Mouse (Mus musculus): Measurements from ENCODE around the gene Gm1113. TPM values are rescaled to one million over a fixed set of nuclear protein-coding genes. Genes with fewer than 3 reads are reported as not detected.

Gm1113 gene
- polyA plus RNA-seq, 2 experiments = not detected

- Histone ChIP-seq H3K9ac (ENCODE audit: low read depth, low read length, severe bottlenecking) (peak within 1 kb of the TSS; percentile 61), H3K4me1 (ENCODE audit: control insufficient read depth, insufficient read depth, low read length) (peaks cover 16% of the 10 kb centered on the region), H3K27ac (replicated peaks; ENCODE audit: low read depth, low read length) (peak within 1 kb of the TSS; percentile 59; the same call in 1 of the 2 replicates), H3K4me3 (replicated peaks; ENCODE audit: low read length) (peak within 1 kb of the TSS; percentile 58), H3K4me2 (replicated peaks; ENCODE audit: low read depth, low read length, severe bottlenecking) (peak within 1 kb of the TSS; percentile 97), H3K36me3 (ENCODE audit: control insufficient read depth, insufficient read depth, low read length) (peaks cover 23% of the 10 kb centered on the region), H3K9me3 (ENCODE audit: control insufficient read depth, low read length) (no peaks in the 10 kb centered on the region), H3K27me3 (ENCODE audit: control insufficient read depth, insufficient read depth, low read length) (no peaks in the 10 kb centered on the region)
- peak; percentile 74 for ATAC-seq (ENCODE audit: low FRiP score, low read depth)
- TF ChIP-seq POLR2A (IDR thresholded peaks at IDR 0.05; ENCODE audit: borderline replicate concordance, extremely low read depth, insufficient read depth, insufficient read length) = no peak
- DNase-seq (ENCODE audit: low spot score) = no peak
- WGBS = under 1% methylated on average over 40 of the region's 59 CpGs
Measured at GRCm38 (mm10) chr9:35558257-35559008, 40.4 kb upstream of the Gm1113 start, which contains the start of the genes Ddx25 and Pus3. TSS of gene Ddx25 (minus strand) at chr9:35558528. TSS of gene Pus3 (plus strand) at chr9:35558595.

- WGBS = 64% methylated on average over 12 of the region's 12 CpGs
- DNase-seq (ENCODE audit: low spot score) (no peak), ATAC-seq (ENCODE audit: low FRiP score, low read depth) (no peak)
- Histone ChIP-seq H3K9me3 (ENCODE audit: control insufficient read depth, low read length) (no peaks in the 10 kb centered on the region), H3K27me3 (ENCODE audit: control insufficient read depth, insufficient read depth, low read length) (no peaks in the 10 kb centered on the region), H3K4me1 (ENCODE audit: control insufficient read depth, insufficient read depth, low read length) (peaks cover 16% of the 10 kb centered on the region), H3K27ac (replicated peaks; ENCODE audit: low read depth, low read length) (no peak overlapping the region), H3K9ac (ENCODE audit: low read depth, low read length, severe bottlenecking) (no peak overlapping the region), H3K4me3 (replicated peaks; ENCODE audit: low read length) (no peak overlapping the region), H3K36me3 (ENCODE audit: control insufficient read depth, insufficient read depth, low read length) (peaks cover 8% of the 10 kb centered on the region), H3K4me2 (replicated peaks; ENCODE audit: low read depth, low read length, severe bottlenecking) (no peak overlapping the region)
- no peak for TF ChIP-seq POLR2A (IDR thresholded peaks at IDR 0.05; ENCODE audit: borderline replicate concordance, extremely low read depth, insufficient read depth, insufficient read length)
Measured at GRCm38 (mm10) chr9:35556494-35557102, 38.5 kb upstream of the Gm1113 start.

GRCm38 (mm10) chr9:35548455-35548854 is 30.4 kb upstream of the Gm1113 start:
- Histone ChIP-seq H3K4me3 (replicated peaks; ENCODE audit: low read length) (no peak overlapping the region), H3K9ac (ENCODE audit: low read depth, low read length, severe bottlenecking) (no peak overlapping the region), H3K27ac (replicated peaks; ENCODE audit: low read depth, low read length) (no peak overlapping the region), H3K36me3 (ENCODE audit: control insufficient read depth, insufficient read depth, low read length) (no peaks in the 10 kb centered on the region), H3K27me3 (ENCODE audit: control insufficient read depth, insufficient read depth, low read length) (no peaks in the 10 kb centered on the region), H3K4me2 (replicated peaks; ENCODE audit: low read depth, low read length, severe bottlenecking) (no peak overlapping the region), H3K9me3 (ENCODE audit: control insufficient read depth, low read length) (no peaks in the 10 kb centered on the region), H3K4me1 (ENCODE audit: control insufficient read depth, insufficient read depth, low read length) (no peaks in the 10 kb centered on the region)
- TF ChIP-seq POLR2A (IDR thresholded peaks at IDR 0.05; ENCODE audit: borderline replicate concordance, extremely low read depth, insufficient read depth, insufficient read length) = no peak
- no peak for ATAC-seq (ENCODE audit: low FRiP score, low read depth)
- no peak for DNase-seq (ENCODE audit: low spot score)
- WGBS = 78% methylated on average over 9 of the region's 9 CpGs

- 89% methylated on average over 9 of the region's 9 CpGs for WGBS
- TF ChIP-seq POLR2A (IDR thresholded peaks at IDR 0.05; ENCODE audit: borderline replicate concordance, extremely low read depth, insufficient read depth, insufficient read length) = no peak
- no peak for DNase-seq (ENCODE audit: low spot score)
Measured at GRCm38 (mm10) chr9:35546745-35547144, 28.7 kb upstream of the Gm1113 start.

GRCm38 (mm10) chr9:35545704-35546103 is 27.6 kb upstream of the Gm1113 start:
- no peaks in the 10 kb centered on the region for H3K27me3 ChIP-seq (ENCODE audit: control insufficient read depth, insufficient read depth, low read length)
- no peak overlapping the region for H3K4me2 ChIP-seq (replicated peaks; ENCODE audit: low read depth, low read length, severe bottlenecking)
- H3K9ac ChIP-seq (ENCODE audit: low read depth, low read length, severe bottlenecking) = no peak overlapping the region
- H3K27ac ChIP-seq (replicated peaks; ENCODE audit: low read depth, low read length) = no peak overlapping the region
- no peak for ATAC-seq (ENCODE audit: low FRiP score, low read depth)
- WGBS = 67% methylated on average over 12 of the region's 12 CpGs
- TF ChIP-seq POLR2A (IDR thresholded peaks at IDR 0.05; ENCODE audit: borderline replicate concordance, extremely low read depth, insufficient read depth, insufficient read length) = no peak
- H3K9me3 ChIP-seq (ENCODE audit: control insufficient read depth, low read length) = no peaks in the 10 kb centered on the region
- DNase-seq (ENCODE audit: low spot score) = no peak
- no peak overlapping the region for H3K4me3 ChIP-seq (replicated peaks; ENCODE audit: low read length)
- no peaks in the 10 kb centered on the region for H3K4me1 ChIP-seq (ENCODE audit: control insufficient read depth, insufficient read depth, low read length)
- no peaks in the 10 kb centered on the region for H3K36me3 ChIP-seq (ENCODE audit: control insufficient read depth, insufficient read depth, low read length)

More at GRCm38 (mm10) chr9:35546745-35547144, 28.7 kb upstream of the Gm1113 start:
- no peaks in the 10 kb centered on the region for H3K27me3 ChIP-seq (ENCODE audit: control insufficient read depth, insufficient read depth, low read length)
- ATAC-seq (ENCODE audit: low FRiP score, low read depth) = no peak
- no peaks in the 10 kb centered on the region for H3K36me3 ChIP-seq (ENCODE audit: control insufficient read depth, insufficient read depth, low read length)
- H3K27ac ChIP-seq (replicated peaks; ENCODE audit: low read depth, low read length) = no peak overlapping the region
- H3K4me1 ChIP-seq (ENCODE audit: control insufficient read depth, insufficient read depth, low read length) = no peaks in the 10 kb centered on the region
- H3K4me2 ChIP-seq (replicated peaks; ENCODE audit: low read depth, low read length, severe bottlenecking) = no peak overlapping the region
- H3K9ac ChIP-seq (ENCODE audit: low read depth, low read length, severe bottlenecking) = no peak overlapping the region
- H3K4me3 ChIP-seq (replicated peaks; ENCODE audit: low read length) = no peak overlapping the region
- no peaks in the 10 kb centered on the region for H3K9me3 ChIP-seq (ENCODE audit: control insufficient read depth, low read length)
